Mouse (Mus musculus) common myeloid progenitor, adult 5-6 weeks (primary cell): ENCODE results near the gene Slc47a1. TPM values are rescaled to one million over a fixed set of nuclear protein-coding genes. Genes with fewer than 3 reads are reported as not detected.
"Not testable (repeated sequence)": the region's sequence is repeated elsewhere in the genome, so short reads cannot be mapped to it uniquely, and the experiment has no call there.

Source experiments
- ATAC-seq: replicated peaks from 2 replicates; pipeline ENCODE4 v1.8.0; 2016; ENCODE audit warnings: low read depth, mild to moderate bottlenecking, moderate TSS enrichment, inconsistent platforms; ENCODE audit not compliant: poor library complexity, severe bottlenecking
- total RNA-seq: library from RNA; stranded (forward); fragments of 200-1000, 187-1606 nt; gene quantifications from 2 replicates; pipeline ENCODE4 v1.2.3, GENCODE M21; 2017

Gene Slc47a1
- total RNA-seq, result not detected in 2 replicates

DNA sequence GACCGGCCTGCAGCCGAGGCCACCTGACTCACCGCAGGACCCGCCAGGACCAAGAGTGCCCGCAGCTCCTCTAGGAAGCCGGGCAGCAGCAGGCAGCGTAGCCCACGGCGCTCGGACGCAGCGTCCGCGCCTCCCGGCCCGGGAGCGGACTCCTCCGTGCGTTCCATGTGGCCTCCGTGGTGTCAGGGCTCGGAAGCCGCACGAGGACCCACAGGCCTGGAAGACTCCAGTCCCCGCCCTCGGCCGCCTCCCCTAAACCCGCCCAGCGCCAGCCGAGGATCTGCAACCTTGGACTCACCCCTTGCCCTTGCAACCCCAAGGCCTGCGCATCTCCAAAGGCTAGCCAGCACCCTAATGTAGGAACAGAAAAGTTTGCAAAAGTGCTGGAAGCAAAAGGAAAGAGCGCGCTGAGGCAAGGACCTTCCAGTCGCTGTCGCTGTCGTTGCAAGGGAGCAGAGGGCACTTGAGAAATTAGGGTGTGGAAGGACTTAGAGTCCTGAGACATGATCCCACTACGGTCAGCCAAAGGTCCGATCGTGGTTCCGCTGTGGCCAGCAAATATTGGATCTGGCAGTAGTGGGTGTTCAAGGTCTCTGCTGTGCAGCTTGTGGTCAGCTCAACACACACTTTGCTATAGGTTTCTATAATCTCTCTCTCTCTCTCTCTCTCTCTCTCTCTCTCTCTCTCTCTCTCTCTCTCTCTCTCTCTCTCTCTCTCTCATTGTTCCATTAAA lies at the start of gene Slc47a1:
Gene Slc47a1, minus strand, starts transcription at position 465 of the 733 bp plus-strand sequence.
- ATAC-seq, result no peak

DNA sequence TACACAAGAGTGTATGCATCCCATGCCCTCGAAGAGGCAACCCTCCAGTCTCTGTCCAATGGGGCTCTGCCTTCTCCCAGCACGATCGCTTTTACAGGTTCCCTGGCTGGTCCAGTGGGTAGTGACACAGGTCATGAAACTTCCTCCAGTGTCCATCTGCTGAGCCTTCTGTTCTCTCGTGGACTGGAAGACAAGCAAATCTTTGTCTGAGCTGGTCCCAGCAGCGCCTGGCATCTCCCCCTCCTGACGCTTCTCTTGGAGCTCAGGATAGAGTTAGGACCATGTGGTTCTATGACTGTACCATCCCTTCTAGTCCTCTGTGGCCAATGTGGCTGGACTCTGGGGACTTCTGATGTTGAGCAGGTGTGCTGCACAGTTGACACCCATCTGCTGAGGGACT lies 41.1 kb upstream of the Slc47a1 start:
- no peak for ATAC-seq

DNA sequence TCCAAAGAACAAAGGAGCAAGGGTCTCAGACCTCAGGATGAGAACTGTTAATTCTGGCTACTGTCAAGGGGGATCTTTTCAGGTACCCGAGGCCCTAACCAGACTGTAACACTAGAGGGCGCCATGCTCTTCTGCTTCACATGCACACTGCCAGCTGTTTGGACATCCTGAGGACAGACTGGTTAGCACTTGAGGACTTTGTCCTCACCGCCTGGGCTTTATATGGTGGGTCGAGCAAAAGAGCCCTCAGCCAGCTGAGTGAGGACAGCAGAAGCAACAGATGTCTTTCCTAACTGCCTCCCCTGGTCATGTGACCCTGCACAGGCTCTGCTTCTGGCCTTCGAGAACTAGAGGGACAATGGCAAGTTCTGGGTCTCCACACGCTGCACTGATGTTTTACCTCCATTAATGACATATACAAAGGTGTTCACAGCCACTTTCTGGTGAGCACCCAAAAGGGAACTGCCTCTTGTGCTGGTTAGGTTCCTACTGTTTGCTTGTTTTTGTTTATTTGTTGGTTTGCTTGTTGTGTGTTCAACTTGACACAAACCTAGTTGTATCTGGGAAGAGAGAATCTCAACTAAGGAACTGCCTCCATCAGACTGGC lies 39.9 kb upstream of the Slc47a1 start:
- ATAC-seq, result peak; percentile 79

DNA sequence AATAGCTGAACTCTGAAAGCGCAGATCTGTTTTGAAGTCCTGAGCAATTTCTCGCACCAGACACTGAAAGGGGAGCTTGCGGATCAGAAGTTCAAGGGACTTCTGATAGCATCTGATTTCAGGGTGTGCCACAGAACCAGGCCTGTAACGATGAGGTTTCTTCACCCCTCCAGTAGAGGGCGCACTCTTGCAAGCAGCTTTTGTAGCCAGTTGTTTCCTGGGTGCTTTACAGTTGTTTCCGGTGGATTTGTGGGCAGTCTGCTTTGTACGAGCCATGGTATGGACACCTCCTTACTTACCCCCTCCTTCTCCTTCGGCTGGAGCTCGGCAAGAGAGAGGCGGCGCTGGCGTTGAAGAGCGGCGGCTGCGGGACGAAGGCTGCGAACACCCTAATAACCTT lies 38.4 kb upstream of the Slc47a1 start:
- not testable (repeated sequence) for ATAC-seq

DNA sequence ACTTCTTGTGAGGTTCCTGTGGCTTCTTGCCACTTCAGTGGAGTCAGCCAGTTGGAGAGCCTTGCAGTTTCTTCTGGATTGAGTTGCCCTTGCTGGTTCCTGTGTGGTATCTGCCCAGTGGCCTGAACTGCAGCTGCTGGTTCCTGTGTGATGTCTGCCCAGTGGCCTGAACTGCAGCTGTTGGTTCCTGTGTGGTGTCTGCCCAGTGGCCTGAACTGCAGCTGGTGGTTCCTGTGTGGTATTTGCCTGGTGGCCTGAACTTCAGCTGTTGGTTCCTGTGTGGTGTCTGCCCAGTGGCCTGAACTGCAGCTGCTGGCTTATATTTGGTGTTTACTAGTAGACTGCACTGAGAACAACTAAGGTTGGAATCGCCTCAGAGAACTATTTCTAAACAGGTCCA lies 37.3 kb upstream of the Slc47a1 start:
- no peak for ATAC-seq

DNA sequence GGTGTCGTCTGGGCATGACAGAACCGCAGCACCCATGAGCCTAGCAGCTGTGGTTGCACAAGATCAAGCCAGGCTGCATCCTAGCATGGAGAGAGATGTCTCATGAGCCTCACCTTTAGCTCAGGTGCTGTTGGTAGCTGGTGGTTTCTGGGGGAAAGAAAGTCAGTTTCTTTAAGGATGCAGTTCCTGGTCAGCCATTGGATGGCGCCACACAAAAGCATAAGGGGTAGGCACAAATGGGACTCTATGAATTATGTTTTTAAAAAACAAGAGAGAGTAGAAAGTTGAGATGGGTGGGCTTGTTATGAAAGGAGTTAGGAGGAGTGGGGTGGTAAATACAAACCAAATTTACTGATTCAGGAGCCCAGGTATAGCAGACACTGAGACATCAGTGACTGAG lies 36.4 kb upstream of the Slc47a1 start:
- no peak for ATAC-seq

DNA sequence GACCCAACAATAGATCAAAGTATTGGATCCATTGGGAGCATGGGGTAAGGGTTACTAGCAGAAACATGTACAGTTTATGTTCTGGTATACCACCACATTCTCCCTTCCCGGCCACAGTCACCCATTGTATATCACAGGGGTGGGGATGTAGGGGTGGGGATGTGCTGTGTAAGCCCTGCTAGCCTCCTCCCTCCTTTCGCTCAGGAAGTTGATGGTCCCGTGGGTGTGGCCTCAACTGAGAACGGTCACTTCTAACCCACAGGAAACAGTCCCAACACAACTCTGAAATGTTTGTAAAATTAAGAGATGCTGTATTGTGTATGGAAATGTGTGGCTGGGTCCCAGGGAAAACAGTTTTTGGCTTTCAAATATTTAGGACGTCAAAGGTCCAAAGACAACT lies 35.3 kb upstream of the Slc47a1 start:
- no peak for ATAC-seq

DNA sequence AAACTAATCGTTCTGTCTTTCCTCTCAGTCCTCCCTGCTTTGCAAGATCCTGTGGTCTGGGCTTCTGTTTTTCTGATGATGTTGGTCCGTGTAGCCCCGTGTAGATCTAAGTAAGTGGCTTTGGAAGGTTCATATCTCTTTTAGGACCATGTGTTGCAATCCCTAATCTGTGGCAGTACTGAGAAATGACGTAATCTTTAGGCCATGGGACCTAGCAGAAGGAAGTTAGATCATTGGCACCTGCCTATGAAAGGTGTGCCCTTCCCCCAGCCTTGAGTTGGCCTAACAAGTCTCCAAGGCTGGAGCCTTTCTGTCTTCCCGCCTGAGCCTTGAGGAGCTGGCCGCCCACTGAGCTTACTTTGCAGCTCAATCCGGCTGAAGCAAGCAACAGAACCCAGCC lies 33.7 kb upstream of the Slc47a1 start:
- no peak for ATAC-seq

DNA sequence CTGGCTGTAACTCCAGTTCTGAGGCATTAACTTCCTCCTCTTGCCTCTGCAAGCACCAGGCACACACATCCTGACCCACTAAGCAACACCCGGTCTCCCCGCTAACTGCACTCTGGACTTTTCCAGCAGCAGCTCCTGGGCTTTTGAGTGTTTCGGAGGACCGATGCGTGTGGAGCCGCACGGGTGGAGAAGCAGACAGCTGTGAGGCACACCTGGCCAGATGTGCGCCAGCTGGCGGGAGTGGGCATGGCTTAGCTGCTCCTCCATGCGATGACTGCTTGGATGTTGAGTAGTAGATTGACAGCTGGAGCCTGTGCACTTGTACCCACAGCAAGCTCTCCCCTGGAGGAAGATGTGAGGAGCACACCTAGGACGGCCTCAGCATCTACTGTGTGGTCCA lies 33.1 kb upstream of the Slc47a1 start:
- ATAC-seq, result no peak

DNA sequence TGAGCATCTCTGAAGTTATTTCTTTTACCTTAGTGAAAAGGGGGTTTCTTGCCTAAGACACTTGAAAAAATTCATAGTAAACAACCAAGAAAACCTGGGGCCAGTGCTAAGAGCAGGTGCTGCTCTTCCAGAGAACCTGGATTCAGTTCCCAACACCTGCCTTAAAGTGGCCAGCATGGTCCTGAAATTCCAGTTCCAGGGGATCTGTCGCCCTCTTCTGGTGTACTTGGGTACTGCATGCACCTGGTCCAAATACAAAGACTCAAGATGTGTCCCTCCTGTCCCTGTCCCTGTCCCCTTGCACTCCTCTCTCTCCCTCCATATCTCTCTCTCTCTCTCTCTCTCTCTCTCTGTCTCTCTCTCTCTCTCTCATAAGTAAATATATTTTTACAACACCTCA lies 32.0 kb upstream of the Slc47a1 start:
- ATAC-seq, result peak; percentile 48; the same call in 1 of the 2 replicates

DNA sequence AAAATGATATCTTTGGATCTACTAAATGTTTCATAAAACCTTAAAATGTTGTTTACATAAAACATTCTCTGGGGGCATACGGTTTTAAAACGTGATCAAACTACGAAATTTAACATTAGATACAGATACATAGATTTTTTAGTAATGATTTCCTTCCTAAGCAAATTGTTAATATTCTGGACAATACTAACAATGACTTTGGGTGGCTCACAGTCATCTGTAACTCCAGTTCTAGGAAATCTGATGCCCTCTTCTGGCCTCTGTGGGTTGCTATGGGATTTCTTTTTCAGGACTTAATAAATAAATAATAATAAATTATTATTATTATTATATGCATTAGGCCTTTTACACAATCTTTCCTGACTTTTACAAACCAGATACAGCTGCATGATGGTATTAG lies 30.9 kb upstream of the Slc47a1 start:
- ATAC-seq, result no peak

DNA sequence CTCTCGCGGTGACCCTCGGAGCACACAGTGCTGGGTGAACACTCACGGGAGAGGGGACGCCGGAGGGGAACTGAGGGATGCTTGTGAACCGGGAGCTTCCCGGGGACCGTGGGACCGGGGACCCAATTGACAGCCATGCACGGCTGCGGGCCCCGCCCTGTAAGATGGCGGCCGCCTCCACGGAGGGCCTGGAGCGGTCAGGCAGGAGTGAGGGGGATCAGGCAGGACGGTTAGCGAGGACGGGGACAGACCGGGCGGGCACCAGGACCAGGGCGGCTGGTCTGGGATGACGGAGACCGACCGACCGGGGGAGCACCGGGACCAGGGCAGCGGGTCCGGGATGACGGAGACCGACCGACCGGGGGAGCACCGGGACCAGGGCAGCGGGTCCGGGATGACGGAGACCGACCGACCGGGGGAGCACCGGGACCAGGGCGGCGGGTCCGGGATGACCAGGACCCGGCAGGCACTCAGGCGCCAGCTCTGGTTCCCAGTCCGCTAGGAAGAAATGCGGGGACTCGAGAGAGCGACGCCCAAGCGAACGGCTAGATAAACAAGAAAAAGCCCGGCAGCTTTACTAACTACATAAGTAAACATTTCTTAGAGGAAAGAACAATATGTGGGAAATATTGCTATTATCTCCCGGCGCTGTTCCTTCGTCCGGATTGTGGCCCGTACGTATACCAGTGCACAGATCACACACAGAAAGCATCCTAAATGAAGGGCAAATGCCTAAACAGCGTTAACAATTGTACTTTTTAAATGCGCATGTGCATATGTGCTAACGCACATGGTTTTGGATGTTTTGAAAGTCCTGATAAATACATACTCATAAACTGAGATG lies 30.3 kb upstream of the Slc47a1 start:
- ATAC-seq, result peak; percentile 73

DNA sequence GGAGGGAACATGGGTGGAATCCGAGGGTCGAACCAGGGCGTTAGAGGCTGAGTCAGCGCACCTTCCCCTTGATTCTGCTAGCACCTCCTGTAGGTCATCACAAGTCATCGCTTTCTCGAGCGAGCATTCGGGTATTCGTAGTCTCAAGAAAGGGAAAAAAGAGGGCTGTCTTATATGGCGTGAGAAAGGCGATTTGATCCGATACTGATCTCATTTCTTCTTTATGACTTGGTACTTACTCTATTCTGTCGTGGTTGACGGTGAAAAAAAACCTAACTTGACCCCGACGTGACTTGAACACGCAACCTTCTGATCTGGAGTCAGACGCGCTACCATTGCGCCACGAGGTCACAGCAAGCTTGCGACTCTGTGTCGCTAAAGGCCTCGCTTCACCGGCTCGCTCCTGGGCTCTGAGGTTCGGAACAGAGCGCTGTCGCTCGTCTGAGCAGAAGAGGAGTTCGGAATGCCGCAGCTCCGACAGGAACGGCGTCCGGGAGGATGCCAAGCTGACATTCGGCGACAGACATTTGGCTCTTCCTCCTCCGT lies 29.6 kb upstream of the Slc47a1 start:
- peak; percentile 71 for ATAC-seq

DNA sequence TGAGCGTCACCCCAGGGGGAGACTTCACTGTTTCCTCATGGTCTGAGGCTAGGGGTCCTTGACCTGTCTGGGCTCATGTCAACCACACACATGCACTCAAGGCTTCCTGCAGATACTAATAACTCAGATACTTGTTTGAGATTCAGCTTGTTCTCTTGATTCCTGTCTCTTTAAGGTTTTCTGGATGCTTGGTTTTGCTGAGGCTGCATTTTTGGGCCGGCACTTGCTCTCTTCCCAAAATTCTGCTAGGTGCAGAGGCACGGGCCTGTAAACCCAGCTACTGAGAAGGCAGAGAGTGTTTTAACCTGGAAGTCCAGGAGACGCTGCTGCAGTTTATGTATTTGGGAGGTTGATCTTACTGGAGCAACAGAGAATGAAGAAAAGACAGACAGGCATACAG lies 23.6 kb upstream of the Slc47a1 start:
- ATAC-seq, result no peak

DNA sequence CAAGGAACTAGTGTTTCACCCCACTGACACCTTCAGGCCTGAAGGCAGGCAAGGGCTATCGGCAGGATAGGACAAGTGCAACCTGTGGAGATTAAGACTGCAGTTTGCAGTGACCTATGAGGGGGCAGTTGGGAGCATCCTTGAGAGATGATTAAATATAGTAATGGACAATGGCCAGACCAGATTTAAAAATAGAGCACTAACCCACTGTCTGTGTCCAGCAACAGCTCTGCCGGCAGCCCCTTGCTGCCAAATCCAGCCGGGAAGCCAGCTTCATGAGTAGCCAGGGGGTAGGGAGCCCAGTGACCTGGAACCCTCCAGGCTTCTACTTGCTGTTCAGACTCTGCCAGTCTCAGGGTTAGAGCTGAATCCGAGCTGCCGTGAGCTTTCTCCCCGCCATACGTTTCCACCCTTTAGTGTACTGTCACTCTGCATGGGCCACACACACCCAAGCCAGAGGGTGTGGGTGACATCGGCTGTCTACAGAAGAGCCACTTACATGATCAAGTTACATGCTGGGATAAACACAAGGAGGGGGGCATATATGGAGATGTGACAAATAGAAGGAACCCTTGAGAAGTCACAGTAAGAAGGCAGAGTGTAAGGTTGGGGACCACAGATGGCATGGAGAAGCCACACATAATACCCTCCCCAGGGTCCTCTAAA lies 22.7 kb upstream of the Slc47a1 start:
- no peak for ATAC-seq

DNA sequence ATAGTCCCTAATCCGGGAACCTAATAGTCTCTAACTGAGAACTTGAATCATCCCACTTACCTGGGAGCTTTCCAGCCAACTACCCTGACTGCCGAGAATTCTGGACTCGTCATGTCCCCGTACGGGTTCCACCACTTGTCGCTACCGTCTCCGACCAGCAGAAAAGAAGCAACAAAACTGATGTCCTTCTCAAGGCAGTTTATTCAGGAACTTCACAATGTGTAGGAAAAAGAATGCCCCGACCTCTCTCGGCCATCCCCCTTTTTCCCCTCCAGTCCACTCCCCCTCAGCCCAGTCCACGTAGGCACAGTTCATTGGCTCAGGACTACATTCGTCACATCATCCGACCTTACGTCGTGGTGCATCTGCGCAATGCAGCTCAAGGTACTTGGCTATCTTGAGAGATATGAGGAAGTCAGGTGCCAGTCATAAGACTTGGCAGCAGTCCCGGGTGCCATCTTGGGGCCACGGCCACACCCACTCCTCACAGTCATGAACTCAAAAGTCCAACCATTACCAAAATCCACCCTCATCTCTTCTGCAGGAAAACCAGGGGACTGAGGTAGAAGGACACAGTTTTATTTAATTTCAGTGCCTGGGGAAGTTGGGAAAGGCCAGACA lies 19.4 kb upstream of the Slc47a1 start:
- not testable (repeated sequence) for ATAC-seq

DNA sequence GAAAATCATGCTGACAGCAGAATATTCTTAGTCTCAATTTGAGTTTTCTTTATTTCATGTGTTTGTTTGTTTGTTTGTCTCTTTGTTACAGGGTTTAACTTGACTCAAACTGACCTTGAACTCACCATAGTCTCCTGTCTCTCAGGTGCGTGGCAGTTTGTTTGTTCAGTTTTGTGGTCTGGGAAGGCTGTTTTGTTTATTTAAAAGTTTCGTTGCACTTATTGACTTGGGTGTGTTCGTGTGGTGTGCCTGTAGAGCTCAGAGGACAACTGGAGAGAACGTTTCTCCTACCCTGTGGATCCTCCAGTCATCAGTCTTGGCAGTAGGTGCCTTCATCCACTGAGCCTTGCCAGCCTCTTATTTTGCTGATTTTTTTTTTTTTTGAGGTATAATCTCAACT lies 10.8 kb upstream of the Slc47a1 start:
- ATAC-seq, result no peak

DNA sequence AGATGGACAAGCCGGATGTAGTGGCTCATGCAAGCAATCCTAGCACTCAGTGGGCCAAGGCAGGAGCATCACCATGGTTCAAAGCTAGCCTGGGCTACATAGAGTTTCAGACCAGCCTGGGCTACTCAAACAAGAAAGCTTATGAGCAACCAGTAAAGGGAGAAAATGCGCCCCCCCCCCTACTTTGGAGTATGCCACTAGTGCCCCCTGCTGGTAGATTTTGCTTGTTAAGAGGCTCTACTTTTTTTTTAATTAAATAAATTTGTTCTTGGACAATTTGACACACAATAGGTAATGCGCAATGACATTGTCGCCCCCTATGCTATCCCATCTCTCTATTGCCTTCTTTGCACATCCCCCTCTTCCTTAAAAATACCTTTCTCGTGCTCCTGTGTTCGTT lies 9.9 kb upstream of the Slc47a1 start:
- ATAC-seq, result 0 out of 2 replicates have a peak, but pooled peaks have one; percentile 18

DNA sequence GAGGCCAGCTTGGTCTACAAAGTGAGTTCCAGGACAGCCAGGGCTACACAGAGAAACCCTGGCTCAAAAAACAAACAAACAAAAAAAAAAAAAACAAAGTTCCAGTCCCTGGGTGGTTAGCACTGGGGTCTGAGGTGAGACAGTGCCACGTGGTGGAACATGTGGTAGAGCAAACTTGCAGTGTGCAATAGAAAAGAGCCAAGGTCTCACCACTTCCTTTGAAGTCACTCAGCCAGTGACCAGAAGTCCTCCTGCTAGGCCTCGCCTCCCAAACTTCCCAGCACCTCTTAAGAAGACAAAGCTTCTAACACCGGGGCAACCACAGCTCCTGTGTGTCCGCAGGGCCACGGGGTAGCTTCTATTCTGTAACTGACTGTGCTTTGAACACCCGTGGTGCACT lies 9.1 kb upstream of the Slc47a1 start:
- no peak for ATAC-seq

DNA sequence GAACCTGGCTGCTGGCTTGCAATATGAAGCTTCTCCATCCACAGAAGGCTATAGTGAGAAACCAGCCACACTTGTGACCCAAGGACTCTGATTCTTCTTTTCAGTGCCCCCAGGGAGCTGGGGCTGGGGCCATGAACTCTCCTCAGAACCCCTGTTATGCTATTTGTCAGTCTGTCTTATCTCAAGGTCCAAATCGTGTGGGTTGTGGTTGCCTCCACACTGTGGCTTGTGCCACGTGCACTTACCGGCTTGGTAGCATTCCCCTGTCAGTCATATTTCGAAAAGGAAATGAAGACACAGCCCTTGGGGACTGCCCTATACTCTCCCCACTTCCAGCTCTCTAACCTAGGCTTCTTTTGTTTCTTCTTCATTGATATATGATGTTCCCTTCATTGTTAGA lies 7.6 kb upstream of the Slc47a1 start:
- ATAC-seq, result peak; percentile 63
